Mouse (Mus musculus) cortical plate, adult 2 months (tissue): ENCODE results near the gene Rap1a. TPM values are rescaled to one million over a fixed set of nuclear protein-coding genes. Genes with fewer than 3 reads are reported as not detected.
A peak's percentile ranks its signal among the peaks of the same experiment; 100 is the strongest.

Experiments
- H3K27ac ChIP-seq: fragments of 200-500 bp; 2 replicates; pipeline ENCODE4 v1.5.1; 2012; ENCODE audit warnings: low read length, control low read depth, inconsistent platforms; ENCODE audit not compliant: insufficient read depth
- H3K4me1 ChIP-seq: fragments of 200-500 bp; 2 replicates; pipeline ENCODE4 v1.6.1; 2011; ENCODE audit warnings: low read length; ENCODE audit not compliant: control insufficient read depth, insufficient read depth
- H3K4me3 ChIP-seq: fragments of 200-500 bp; 2 replicates; pipeline ENCODE4 v1.5.1; 2011; ENCODE audit warnings: mild to moderate bottlenecking, low read length, control low read depth; ENCODE audit not compliant: insufficient read depth
- CTCF ChIP-seq: fragments of 200-500 bp; IDR thresholded peaks from 2 replicates; pipeline ENCODE4 v1.5.1; 2011; ENCODE audit warnings: mild to moderate bottlenecking, control low read depth, low read length; ENCODE audit not compliant: insufficient read depth; ENCODE audit errors: extremely low read depth
- POLR2A ChIP-seq: fragments of 200-500 bp; IDR thresholded peaks from 2 replicates; pipeline ENCODE4 v1.6.1; 2011; ENCODE audit warnings: mild to moderate bottlenecking, low read length, control low read depth; ENCODE audit not compliant: insufficient read depth; ENCODE audit errors: extremely low read depth
- polyA plus RNA-seq: library from polyadenylated mRNA; depleted of rRNA; stranded (reverse); fragments of >200 nt; gene quantifications from 2 replicates; pipeline ENCODE4 v1.2.3, GENCODE M21; 2012

Rap1a gene
- polyA plus RNA-seq, 1 experiment, result 51.0 TPM

- Histone ChIP-seq H3K4me1 (no peaks in the 10 kb centered on the region; the same call in 1 of the 2 replicates), H3K27ac (no peak overlapping the region), H3K4me3 (no peak overlapping the region)
- TF ChIP-seq POLR2A (no peak), CTCF (no peak)
Observed at GRCm38 (mm10) chr3:105806519-105807249, 5.5 kb upstream of the Rap1a start.

DNA sequence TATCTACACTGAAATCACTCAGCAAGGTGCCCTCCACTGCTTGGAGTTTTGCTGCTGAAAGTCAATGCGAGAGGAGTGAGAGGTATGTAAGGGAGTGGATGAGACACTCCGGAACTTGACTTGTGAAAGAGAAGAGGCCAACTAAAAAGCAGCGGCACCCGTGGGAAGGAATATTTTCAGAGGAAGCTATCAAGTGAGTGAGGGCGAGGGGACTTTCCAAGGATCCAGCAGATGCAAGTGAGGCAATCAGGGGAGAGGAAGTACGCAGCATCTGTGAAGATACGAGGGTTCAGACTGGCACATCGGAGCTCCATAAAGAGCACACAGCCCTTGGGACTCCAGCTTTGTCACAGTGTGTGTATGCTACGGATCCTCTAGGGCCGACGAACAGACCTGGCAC lies 2.5 kb upstream of the Rap1a start:
- H3K4me3 ChIP-seq, result no peak overlapping the region

DNA sequence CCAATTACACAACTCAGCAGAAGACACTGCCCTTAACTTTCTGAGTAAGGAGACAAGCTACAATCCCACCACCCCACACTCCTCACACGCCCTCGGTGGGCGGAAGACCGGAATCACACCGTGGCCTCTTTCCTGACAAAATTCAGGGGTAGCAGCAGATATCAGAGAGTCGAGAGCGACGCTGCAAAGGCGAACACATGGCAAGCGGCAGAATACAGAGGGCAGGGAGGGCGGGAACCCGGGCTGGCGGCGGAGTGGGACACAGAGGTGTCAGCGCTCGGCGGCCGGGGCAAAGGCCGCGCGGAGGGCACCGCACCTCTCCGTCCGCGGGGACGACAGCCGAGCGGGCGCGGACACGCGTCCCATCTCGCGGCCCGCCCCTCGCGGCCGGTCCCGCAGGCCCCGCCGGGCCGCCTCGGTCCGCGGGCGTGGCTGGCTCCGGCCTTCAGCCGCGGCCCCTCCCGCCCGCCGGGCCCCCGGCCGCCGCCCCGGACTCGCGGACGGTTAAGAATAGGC lies 403 bp downstream of the Rap1a start:
- TF ChIP-seq CTCF (no peak), POLR2A (no peak)
- peak overlapping the region; percentile 98 for H3K4me3 ChIP-seq
- H3K27ac ChIP-seq, result peak overlapping the region; percentile 69; the same call in 1 of the 2 replicates
- H3K4me1 ChIP-seq, result peaks cover 5% of the 10 kb centered on the region; the same call in 1 of the 2 replicates

More for the DNA sequence above, 2.5 kb upstream of the Rap1a start:
- TF ChIP-seq CTCF (no peak), POLR2A (no peak)
- Histone ChIP-seq H3K27ac (no peak overlapping the region), H3K4me1 (peaks cover 5% of the 10 kb centered on the region; the same call in 1 of the 2 replicates)

DNA sequence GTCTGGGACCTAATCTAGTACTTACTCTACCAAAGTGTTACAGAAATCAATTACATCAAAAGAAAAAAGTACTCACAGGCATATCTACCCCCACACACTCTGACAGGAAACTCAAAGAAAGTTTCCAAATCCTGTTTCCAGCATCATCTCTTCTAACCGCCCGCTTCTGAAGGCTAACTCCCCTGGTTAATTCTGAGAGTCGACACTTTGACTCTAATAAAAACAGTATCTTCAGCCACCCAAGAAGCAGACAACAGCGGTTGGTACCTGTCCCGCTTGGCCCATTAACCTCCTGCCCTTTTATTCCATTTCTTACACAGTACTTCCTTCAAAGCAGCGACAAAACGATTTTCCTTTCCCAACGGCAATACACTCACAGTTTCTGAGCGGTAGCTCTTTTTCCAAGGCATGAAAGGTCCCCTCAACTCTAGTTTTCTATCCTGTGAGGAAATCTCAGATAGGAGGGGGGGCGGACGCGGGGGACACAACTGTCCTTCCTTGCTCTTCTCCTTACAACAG lies 921 bp downstream of the Rap1a start:
- peak overlapping the region; percentile 69; the same call in 1 of the 2 replicates for H3K27ac ChIP-seq
- no peak for TF ChIP-seq POLR2A
- no peak for TF ChIP-seq CTCF

DNA sequence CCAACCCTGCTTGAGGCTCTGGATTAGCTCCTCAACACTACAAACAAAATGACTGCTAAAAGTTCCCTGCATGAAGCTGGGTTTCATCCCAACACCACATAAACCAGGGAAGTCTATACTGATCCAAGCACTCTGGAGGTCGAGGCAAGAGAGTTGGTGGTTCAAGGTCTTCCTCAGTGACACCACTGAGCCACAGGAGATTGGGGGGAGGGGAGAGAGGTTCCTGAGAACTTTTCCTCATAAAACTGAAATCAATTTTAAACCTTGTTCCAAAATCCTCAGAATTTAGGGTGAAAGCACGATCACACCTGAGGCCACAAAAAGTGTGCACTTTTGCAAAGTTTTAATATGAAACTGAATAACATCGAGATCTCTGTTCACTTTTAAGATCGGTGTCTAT lies 1.8 kb downstream of the Rap1a start:
- H3K27ac ChIP-seq, result no peak overlapping the region
- no peak overlapping the region for H3K4me3 ChIP-seq
- peaks cover 5% of the 10 kb centered on the region; the same call in 1 of the 2 replicates for H3K4me1 ChIP-seq
- TF ChIP-seq CTCF (no peak), POLR2A (no peak)

More for the DNA sequence above, 921 bp downstream of the Rap1a start:
- Histone ChIP-seq H3K4me3 (peak overlapping the region; percentile 98), H3K4me1 (peaks cover 5% of the 10 kb centered on the region; the same call in 1 of the 2 replicates)

DNA sequence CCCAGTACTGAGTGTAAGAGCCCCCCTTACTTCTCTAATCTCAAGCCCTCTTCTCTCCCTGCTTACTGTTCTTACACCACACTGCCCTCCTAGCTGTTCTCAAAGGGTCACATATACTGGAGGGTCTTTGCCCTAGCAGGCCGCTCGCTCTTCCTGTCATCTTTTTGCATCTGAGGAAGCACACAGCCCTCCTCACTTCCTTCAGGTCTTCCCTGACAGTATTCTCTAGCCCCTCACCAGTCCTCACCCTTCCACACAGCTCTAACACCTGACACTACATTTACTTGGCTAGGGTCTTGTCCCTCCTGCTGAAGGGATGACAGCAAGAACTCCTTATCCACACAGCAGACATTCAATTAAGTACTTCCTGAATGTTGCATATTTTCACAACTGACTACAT lies 2.4 kb downstream of the Rap1a start:
- TF ChIP-seq POLR2A (no peak), CTCF (no peak)
- H3K4me3 ChIP-seq, result no peak overlapping the region
- peaks cover 5% of the 10 kb centered on the region; the same call in 1 of the 2 replicates for H3K4me1 ChIP-seq
- no peak overlapping the region for H3K27ac ChIP-seq

DNA sequence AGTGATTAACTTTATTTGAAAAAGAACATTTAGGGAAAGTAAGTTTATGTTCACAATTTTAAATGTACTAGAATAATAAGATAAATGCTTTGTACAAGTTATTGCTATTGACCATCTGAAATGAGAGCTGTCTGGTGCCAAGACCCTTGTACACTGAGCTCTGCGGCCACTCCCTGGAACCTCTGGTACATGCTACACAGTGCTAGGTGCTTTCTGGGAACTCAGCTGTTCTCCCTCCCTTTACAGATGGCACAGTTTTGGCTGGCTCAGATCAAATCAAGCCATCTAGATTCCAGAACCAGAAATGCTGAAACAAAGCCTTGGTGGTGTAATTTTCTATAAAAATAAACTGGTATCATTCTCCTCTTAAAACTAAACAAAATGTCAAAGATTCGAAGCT lies 3.7 kb downstream of the Rap1a start:
- H3K4me1 ChIP-seq, result peaks cover 5% of the 10 kb centered on the region; the same call in 1 of the 2 replicates
- H3K4me3 ChIP-seq, result no peak overlapping the region
- TF ChIP-seq CTCF (no peak), POLR2A (no peak)
- H3K27ac ChIP-seq, result no peak overlapping the region

- Histone ChIP-seq H3K4me3 (no peak overlapping the region), H3K27ac (no peak overlapping the region), H3K4me1 (peaks cover 5% of the 10 kb centered on the region; the same call in 1 of the 2 replicates)
- TF ChIP-seq CTCF, result no peak
- TF ChIP-seq POLR2A, result no peak
Observed at GRCm38 (mm10) chr3:105796761-105797160, 4.4 kb downstream of the Rap1a start.

DNA sequence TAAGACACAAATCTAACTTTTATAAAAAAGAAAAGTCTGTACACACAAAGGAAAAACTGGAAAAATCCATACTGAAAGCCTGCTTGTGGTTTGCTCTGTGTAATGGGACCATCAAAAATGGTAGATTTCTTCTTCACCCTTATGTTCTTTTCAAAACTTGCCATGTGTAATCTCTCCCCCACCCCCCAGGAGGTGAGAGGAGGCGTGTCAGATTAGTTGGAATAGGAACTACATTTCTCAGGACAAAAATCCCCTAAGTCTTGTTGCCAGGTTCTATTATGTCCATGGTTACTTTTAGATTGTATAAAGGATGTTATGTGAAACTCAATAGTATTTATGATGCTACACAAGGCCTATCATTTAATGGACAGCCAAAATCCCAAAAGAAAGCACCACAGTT lies 6.8 kb downstream of the Rap1a start:
- Histone ChIP-seq H3K4me3 (no peak overlapping the region), H3K27ac (no peak overlapping the region), H3K4me1 (peaks cover 3% of the 10 kb centered on the region; the same call in 1 of the 2 replicates)
- TF ChIP-seq POLR2A (no peak), CTCF (no peak)

DNA sequence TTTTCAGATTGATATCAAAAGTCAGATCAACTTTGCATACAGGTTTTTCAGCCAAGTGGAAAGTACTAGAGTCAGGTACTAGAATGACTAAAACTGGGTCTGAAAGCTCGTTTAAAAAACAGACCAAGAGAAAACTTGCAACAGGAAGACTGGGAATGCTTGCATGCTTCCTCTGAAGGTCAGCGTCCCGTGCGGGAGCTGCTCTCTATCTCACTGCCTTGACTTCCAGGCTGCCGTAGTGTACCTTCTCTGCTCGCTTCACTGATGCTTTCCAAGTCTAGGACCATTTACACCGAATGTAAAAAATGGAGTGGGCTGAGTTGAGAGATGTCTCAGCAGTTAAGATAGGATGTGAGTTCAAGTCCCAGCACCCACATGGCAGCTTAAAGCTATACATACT lies 8.8 kb downstream of the Rap1a start:
- TF ChIP-seq CTCF, result no peak
- TF ChIP-seq POLR2A, result no peak
- Histone ChIP-seq H3K27ac (no peak overlapping the region), H3K4me1 (no peaks in the 10 kb centered on the region; the same call in 1 of the 2 replicates), H3K4me3 (no peak overlapping the region)
